Mouse (Mus musculus): ENCODE measurements around the gene Aip.
A peak's percentile ranks its signal among the peaks of the same experiment; 100 is the strongest.
"Not testable (repeated sequence)": the region's sequence is repeated elsewhere in the genome, so short reads cannot be mapped to it uniquely, and the experiment has no call there.

The Aip gene

DNA sequence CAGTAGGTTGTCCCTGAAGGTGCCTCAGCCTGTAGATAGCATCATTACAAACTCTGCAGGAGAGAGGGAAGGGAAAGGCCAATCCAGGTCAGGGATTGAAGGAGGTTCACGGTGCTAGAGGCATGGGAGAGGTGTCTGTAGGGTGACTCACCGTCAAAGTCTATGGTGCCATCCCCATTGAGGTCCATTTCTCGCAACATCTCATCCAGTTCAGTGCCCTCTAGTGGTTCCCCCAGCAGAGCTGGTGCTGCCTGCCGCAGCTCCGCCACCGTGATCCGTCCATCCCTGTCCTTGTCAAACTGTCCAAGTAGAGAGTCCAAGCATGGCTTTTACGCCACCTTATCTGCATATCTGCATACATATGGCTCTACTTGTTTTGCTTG is 10.3 kb upstream of the Aip start:
- peak; percentile 48 for DNase-seq (ENCODE audit: low read depth, low spot score)

GRCm38 (mm10) chr19:4135229-4135962 is 9.7 kb upstream of the Aip start:
- DNase-seq (ENCODE audit: low read depth, low spot score): not testable (repeated sequence)

- DNase-seq (ENCODE audit: low read depth, low spot score): no peak
Measured at GRCm38 (mm10) chr19:4134354-4134753, 8.7 kb upstream of the Aip start.

DNA sequence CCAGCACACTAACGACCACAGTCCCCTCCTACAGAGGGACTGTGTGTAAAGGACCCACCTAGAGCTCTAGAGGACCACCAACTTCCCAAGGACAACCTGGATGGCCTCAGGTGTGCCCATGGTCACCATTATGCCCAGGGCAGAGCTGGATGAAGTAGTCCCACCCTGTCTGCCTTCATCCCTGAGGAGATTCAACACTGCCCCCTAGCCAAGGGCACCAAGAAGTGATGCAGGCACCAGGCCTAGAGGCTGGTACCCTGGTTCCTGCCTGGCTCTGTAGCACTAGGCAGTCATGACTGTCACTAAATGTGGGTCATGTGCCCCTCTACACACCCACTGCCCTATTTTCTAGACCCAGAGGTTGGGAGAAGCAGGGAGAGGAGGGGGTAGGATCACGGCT is 6.1 kb upstream of the Aip start:
- DNase-seq (ENCODE audit: low read depth, low spot score): no peak

DNA sequence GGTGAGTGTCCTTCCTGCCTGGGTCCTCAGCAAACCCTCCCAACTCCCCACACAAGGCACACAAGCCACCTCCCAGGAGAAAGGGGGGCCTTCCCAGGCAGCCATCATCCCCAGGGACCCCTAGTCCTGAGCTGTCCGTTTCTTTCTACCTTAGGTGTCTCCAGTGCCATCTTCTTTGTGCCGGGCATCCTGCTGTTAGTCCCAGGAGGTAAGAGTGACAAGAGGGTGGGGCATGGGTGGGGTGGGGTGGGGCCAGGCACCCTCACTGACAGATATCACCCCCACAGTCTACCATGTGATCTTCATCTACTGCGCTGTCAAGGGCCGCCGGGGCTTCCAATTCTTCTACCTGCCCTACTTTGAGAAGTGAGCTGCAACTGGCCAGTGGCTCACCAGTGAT is 5.4 kb upstream of the Aip start:
- DNase-seq (ENCODE audit: low read depth, low spot score): no peak

GRCm38 (mm10) chr19:4130106-4130505 is 4.4 kb upstream of the Aip start:
- DNase-seq (ENCODE audit: low read depth, low spot score): no peak

DNA sequence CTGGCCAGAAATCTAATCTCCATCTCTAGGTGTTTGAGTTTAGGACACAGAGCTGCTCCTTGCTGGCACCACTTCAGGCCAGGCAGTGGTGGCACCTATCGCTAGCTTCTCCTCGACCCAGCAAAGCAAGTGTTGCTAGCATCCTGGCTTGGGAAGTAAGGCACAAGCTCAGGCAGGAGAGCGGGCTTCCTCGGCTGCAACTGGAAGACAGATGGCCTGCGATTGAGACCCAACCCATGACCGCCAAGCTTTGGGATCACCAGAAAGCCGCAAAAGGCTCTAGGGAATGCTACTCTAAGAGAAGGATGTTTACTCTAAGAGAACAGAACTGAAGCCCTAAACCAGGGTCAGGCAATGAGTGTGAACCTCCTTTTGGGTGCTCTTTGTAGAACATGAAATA is 3.8 kb upstream of the Aip start:
- DNase-seq (ENCODE audit: low read depth, low spot score): no peak

- DNase-seq (ENCODE audit: low read depth, low spot score): peak; percentile 39
Measured at GRCm38 (mm10) chr19:4126759-4127495, 1.3 kb upstream of the Aip start.

DNA sequence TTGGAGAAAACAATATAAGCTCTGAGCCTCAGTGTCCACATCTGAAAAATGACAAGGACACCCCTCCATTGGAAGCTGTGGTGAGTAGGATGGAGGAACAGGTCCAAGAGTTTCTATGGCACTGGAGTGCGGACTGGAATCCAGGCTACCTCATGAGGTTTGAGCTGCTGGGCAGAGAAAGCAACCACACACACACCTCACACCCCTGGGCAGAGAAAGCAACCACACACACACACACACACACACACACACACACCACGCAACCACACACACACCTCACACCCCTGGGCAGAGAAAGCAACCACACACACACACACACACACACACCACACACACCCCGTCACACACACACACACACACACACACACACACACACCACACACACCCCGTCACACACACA is 390 bp downstream of the Aip start:
- peak; percentile 66 for DNase-seq (ENCODE audit: low read depth, low spot score)

GRCm38 (mm10) chr19:4124432-4124831 is 1.2 kb downstream of the Aip start:
- DNase-seq (ENCODE audit: low read depth, low spot score): no peak

GRCm38 (mm10) chr19:4122411-4123370 is 3.0 kb downstream of the Aip start:
- no peak for DNase-seq (ENCODE audit: low read depth, low spot score)

GRCm38 (mm10) chr19:4121896-4122295 is 3.8 kb downstream of the Aip start:
- not testable (repeated sequence) for DNase-seq (ENCODE audit: low read depth, low spot score)

GRCm38 (mm10) chr19:4121097-4121805 is 4.4 kb downstream of the Aip start:
- peak; percentile 99 for DNase-seq (ENCODE audit: low read depth, low spot score)

- no peak for DNase-seq (ENCODE audit: low read depth, low spot score)
Measured at GRCm38 (mm10) chr19:4120496-4120895, 5.2 kb downstream of the Aip start.

GRCm38 (mm10) chr19:4119716-4120487 is 5.8 kb downstream of the Aip start:
- no peak for DNase-seq (ENCODE audit: low read depth, low spot score)

DNA sequence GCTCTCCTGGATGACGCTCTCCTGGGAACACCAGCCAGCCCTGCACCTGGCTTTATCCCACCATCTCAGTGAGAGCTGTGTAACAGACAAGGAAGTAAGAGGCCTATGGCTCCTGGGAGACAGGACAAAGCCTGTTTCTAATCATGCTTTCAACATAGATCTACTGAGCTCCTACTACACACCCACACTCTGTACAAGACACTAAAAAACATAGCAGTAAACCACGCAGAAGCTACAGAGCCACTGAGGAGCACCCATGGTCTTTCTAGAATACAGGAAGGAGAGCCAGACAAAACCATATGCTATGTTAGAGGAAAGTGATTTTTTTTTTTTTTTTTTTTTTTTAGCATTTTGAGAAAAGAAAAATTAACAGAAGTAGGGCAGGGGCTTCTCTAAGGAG is 7.3 kb downstream of the Aip start:
- DNase-seq (ENCODE audit: low read depth, low spot score): no peak

DNA sequence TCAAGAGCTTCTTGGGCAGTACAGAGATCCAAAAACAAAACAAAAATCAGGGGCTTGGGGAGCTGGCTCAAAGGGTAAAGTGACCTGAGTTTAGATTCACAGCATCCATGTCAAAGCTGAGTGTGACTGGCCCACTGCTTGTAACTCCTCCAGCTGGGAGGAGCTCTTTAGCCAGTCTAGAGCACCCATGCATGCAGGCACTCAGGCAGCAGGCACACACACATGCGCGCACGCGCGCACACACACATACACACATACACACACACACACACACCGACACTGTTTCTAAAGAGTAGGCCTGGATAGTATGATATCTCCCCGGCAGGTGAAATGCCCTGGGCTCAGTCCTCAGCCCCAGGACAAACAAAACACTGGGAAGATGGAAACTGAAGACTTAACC is 8.7 kb downstream of the Aip start:
- no peak for DNase-seq (ENCODE audit: low read depth, low spot score)

- DNase-seq (ENCODE audit: low read depth, low spot score): no peak
Measured at GRCm38 (mm10) chr19:4115816-4116215, 9.8 kb downstream of the Aip start.

- DNase-seq (ENCODE audit: low read depth, low spot score): no peak
Measured at GRCm38 (mm10) chr19:4115144-4115543, 10.5 kb downstream of the Aip start.

- no peak for DNase-seq (ENCODE audit: low read depth, low spot score)
Measured at GRCm38 (mm10) chr19:4114551-4114950, 11.1 kb downstream of the Aip start.

DNA sequence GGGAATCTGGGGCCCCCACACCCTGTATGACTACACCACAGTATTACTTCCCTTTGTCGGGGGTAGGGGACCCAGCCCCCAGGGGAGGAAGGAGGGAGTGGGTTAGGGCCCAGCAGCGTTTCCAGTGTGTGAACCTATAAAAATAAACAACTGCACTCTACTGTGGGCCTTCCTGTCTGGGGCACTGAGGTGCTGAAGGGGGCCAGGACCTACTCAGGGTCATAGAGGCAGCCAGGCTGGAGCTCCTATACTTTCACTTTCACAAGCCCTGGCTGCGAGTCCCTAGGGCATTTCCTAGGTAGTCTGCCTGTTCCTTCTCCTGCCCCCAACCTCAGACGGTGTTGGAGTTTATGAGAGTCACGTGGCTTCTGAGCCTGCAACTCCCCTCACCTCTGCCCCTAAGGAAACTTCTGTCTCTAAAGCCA is 11.8 kb downstream of the Aip start:
- no peak for DNase-seq (ENCODE audit: low read depth, low spot score)
